Mouse (Mus musculus) common myeloid progenitor, adult 5-6 weeks (primary cell): ENCODE measurements around the gene Kdm4c. TPM values are rescaled to one million over a fixed set of nuclear protein-coding genes. Genes with fewer than 3 reads are reported as not detected.
"Not testable (repeated sequence)": the region's sequence is repeated elsewhere in the genome, so short reads cannot be mapped to it uniquely, and the experiment has no call there.

ENCODE experiments used
- ATAC-seq: replicated peaks from 2 replicates; pipeline ENCODE4 v1.8.0; 2016; ENCODE audit warnings: low read depth, mild to moderate bottlenecking, moderate TSS enrichment, inconsistent platforms; ENCODE audit not compliant: poor library complexity, severe bottlenecking
- total RNA-seq: library from RNA; stranded (forward); fragments of 200-1000, 187-1606 nt; gene quantifications from 2 replicates; pipeline ENCODE4 v1.2.3, GENCODE M21; 2017

Gene Kdm4c
- total RNA-seq: 29.2 and 30.7 TPM in 2 replicates

GRCm38 (mm10) chr4:74242176-74242575 lies at the start of gene Kdm4c:
Kdm4c (plus strand) TSS chr4:74242497.
- ATAC-seq: no peak

GRCm38 (mm10) chr4:74201281-74201811 lies 41.0 kb upstream of the Kdm4c start:
- no peak for ATAC-seq

- not testable (repeated sequence) for ATAC-seq
Measured at GRCm38 (mm10) chr4:74221780-74222179, 20.5 kb upstream of the Kdm4c start.

- peak; percentile 89 for ATAC-seq
Measured at GRCm38 (mm10) chr4:74222360-74222759, 19.9 kb upstream of the Kdm4c start.

GRCm38 (mm10) chr4:74224210-74224609 lies 18.1 kb upstream of the Kdm4c start:
- no peak for ATAC-seq

- peak; percentile 83 for ATAC-seq
Measured at GRCm38 (mm10) chr4:74230994-74231393, 11.3 kb upstream of the Kdm4c start.

GRCm38 (mm10) chr4:74231405-74231804 lies 10.9 kb upstream of the Kdm4c start:
- peak; percentile 77 for ATAC-seq

GRCm38 (mm10) chr4:74233534-74233933 lies 8.8 kb upstream of the Kdm4c start:
- no peak for ATAC-seq

- peak; percentile 89 for ATAC-seq
Measured at GRCm38 (mm10) chr4:74251348-74252244, 9.3 kb downstream of the Kdm4c start.

- peak; percentile 34 for ATAC-seq
Measured at GRCm38 (mm10) chr4:74252245-74253105, 10.2 kb downstream of the Kdm4c start.

GRCm38 (mm10) chr4:74257882-74258281 lies 15.6 kb downstream of the Kdm4c start:
- no peak for ATAC-seq

GRCm38 (mm10) chr4:74258538-74258937 lies 16.2 kb downstream of the Kdm4c start:
- ATAC-seq: no peak

- ATAC-seq: no peak
Measured at GRCm38 (mm10) chr4:74259331-74259730, 17.0 kb downstream of the Kdm4c start.

- ATAC-seq: no peak
Measured at GRCm38 (mm10) chr4:74261879-74262278, 19.6 kb downstream of the Kdm4c start.

- no peak for ATAC-seq
Measured at GRCm38 (mm10) chr4:74264428-74264955, 22.2 kb downstream of the Kdm4c start.

- no peak for ATAC-seq
Measured at GRCm38 (mm10) chr4:74271180-74271579, 28.9 kb downstream of the Kdm4c start.

- no peak for ATAC-seq
Measured at GRCm38 (mm10) chr4:74277486-74277885, 35.2 kb downstream of the Kdm4c start.

- ATAC-seq: peak; percentile 66
Measured at GRCm38 (mm10) chr4:74280170-74280569, 37.9 kb downstream of the Kdm4c start.

GRCm38 (mm10) chr4:74287851-74288250 lies 45.6 kb downstream of the Kdm4c start:
- ATAC-seq: no peak

GRCm38 (mm10) chr4:74294726-74295125 lies 52.4 kb downstream of the Kdm4c start:
- no peak for ATAC-seq
